Mouse (Mus musculus) right cerebral cortex, postnatal 10 days (tissue): ENCODE measurements at regions not wholly inside any gene's neighbourhood (a gene's known extent, or its start where the extent isn't known, plus 50 kb on each side); places are given as distances from the start of the nearest gene placed in this dataset.
"Not testable (repeated sequence)": the region's sequence is repeated elsewhere in the genome, so short reads cannot be mapped to it uniquely, and the experiment has no call there.

Experiments used
- DNase-seq, 2 experiments: peaks; one replicate each; pipeline ENCODE4 v3.0.0; 2021; ENCODE audit warnings: low spot score in 2 of 2

GRCm38 (mm10) chr13:75483157-75483915 lies 223.2 kb upstream of the Ell2 start:
- DNase-seq = not testable (repeated sequence)

DNA sequence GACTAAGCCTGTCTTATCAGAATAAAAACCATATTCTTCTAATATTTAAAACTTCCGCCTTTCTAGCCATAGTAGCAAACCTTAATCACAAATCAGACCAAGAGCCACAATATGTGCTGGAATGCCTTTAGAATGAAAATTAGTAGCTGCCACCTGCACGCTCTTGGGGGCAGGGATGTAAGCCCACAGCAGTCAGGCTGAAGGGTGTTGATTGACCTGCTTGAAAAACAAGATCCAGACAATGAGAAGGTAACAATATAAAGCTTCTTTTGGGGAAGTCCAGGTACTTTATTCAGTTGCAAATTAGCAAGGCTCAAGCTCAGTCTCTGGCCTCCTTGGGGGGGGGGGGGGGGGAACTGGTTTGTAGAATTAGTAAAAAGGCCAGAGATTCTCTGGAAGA lies 222.3 kb upstream of the Ell2 start:
- not testable (repeated sequence) for DNase-seq

DNA sequence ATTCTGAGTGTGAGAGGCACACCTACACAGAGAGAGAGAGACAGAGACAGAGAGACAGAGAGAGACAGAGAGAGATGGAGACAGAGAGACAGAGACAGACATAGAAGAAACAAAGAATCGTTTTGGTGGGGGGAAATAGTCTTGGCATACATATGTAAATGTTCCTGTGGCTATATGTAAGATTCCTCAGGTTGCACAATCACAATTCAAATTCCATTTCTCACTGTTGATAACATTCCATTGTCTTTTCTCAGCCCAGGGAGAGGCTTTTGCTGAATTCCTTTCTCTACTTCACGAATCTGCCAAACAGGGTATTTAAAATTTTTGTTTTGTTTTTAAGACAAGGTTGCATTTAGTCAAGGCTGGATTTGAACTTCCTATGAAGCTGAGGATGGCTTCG lies 205.0 kb upstream of the Ell2 start:
- no peak for DNase-seq

DNA sequence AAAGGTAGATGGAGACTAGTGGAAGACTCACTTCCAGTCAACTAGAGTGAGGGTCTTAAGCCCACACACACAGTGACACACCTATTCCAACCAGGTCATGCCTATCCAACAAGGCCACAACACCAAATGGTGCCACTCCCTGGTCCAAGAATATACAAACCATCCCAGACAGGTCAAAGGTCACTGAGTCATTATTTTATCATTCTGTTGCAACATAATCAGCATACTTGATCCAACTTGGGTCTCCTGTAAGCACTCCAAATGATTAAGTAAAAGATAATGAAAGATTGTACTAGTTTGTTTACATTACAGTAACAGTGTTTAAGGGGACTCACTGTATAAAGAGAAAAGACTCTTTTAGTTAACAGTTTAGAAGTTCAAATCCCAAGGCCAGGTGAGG lies 203.2 kb upstream of the Ell2 start:
- DNase-seq = no peak

GRCm38 (mm10) chr13:75514315-75515020 lies 192.1 kb upstream of the Ell2 start:
- DNase-seq = no peak

DNA sequence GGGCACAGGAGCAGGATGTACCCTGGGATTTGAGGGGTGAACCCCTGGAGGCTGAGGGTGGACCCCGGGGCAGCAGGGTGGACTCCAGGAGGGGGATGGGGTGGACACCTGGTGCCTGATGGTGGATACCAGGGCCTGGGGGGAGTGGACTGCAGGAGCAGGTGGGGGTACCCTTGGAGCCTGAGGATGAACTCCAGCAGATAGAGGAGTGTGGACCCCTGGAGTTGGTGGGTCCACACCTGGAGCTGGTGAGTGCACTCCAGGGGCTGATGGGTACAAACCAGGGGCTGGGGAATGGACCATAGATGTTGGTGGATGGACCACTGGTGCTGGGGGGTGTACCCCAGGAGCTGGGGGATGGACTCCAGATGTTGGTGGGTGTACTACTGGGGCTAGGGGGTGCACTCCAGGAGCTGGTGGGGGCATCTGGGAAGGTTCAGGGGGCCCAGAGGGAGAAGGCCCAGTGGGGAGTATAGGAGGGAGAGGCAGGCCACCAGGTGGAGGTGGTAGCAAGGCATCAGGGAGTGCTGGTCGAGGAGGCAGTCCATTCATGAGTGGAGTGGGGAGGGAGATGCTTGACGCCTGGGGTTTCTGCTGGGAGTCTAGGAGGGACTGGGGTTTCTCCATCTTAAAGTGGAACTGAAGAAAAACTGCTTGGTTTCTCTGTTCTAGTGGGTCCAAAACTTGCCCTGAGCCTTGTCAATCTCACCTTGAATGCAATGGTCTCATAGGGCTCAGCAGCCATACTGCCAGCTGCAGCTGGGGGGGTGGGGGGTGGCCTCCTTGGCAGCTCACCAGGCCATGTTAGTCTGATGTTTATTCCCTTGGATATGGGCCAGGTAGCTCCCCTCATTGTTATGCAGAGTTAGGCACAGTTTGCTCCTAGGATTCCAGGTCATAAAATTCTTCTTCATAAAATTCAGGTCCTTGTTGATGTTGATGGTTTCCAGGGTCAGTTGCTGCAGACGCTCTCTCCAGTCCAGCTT lies 183.0 kb upstream of the Ell2 start:
- DNase-seq = no peak

DNA sequence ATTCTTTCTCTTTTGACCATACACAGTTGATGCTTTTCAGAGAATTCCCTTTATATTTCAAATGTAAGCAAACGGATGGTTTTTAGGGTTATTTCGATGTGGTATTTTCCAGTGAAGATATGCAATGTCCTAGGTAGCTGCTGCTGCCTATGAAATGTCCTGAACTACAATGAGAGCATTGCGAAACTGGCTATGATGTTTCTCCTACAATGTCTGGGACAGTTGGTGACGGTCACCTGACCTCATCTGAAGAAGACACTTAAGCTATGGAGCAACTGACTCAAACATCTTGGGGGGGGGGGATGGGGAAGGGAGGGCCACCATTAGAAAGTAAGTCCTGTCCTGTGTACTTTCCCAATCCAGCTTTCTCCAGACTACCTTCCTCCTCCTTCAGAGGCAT lies 182.1 kb upstream of the Ell2 start:
- DNase-seq = no peak

DNA sequence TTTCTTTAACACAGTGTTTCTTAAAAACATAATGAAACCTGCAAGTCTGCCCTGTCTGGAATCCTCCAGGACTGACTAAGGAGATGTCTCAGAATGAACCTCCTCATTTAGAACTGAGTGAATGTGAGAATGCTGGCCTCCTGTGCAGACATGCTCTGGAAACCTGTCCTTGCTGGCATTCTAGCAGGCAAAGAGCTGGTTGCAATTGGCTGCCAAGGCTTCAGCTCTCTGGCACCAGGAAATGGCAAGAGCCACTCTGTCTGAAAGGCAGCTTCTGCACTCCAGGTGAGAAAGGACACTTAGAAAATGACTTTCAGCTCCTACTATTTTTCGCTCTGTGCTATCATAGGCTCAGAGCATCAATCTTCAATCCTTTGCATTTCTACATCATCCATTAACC lies 175.0 kb upstream of the Ell2 start:
- DNase-seq = no peak

DNA sequence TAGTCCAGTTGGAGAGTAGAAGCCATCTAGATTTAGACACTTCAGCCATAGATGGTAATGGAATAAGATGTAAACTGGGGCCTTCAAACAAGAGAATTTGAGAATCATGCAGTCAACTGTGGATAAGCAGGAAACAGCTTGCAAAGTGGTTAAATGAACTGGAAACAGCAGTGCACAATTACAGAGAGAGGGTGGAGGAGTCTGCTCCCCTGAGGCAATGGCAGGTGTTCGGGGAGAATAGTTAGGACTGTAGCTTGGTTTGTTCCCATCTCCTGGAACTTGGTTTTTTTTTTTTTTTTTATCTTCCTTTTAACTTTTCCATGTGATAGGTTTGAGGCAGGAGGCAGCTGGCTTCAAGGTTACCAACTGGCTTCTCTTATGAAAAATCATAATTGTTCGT lies 165.1 kb upstream of the Ell2 start:
- no peak for DNase-seq

GRCm38 (mm10) chr13:75542253-75542945 lies 164.2 kb upstream of the Ell2 start:
- no peak for DNase-seq

- DNase-seq = no peak
Measured at GRCm38 (mm10) chr13:75542946-75543327, 163.6 kb upstream of the Ell2 start.

GRCm38 (mm10) chr13:75543595-75543994 lies 163.0 kb upstream of the Ell2 start:
- no peak for DNase-seq

GRCm38 (mm10) chr13:75544728-75545127 lies 161.8 kb upstream of the Ell2 start:
- DNase-seq = no peak

GRCm38 (mm10) chr13:75547791-75548190 lies 158.8 kb upstream of the Ell2 start:
- no peak for DNase-seq

DNA sequence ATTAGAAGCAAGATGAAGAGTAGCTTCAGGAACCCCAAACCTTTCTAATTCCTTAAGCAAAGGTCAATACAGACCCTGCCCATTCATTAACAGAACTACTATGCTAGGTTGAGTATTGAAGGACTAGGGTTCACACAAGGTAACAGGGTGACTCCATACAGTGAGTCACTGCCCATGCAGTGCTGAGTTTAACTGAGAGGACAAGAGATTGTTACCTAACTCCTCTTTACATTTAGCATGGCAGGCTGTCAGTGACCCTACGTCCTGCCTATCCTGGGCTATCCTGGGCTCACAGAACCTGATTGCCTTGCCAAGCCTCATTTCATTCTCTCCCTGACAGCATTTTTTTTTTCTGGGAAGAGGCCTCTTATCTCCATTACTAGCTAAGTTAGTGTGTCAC lies 127.6 kb upstream of the Ell2 start:
- no peak for DNase-seq

GRCm38 (mm10) chr13:75590836-75591235 lies 115.7 kb upstream of the Ell2 start:
- no peak for DNase-seq

DNA sequence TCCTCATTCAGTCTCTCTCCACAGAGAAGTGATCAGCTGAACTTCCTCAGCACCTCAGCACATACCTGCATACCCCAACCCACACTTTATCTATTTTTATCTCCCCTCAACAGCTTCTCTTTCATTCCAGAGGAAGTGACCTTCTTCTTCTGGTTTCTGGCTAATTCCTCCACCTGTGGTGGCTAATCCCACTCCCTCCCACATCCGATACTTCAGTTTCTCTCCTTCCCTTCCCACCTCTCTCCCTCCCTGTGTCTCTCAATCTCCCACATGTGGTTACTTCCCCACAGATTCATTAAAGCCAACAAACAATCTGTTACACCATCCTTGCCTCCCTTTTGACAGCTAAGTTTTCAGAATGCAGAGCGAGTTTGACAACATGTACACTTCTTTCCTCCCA lies 109.7 kb upstream of the Ell2 start:
- DNase-seq = no peak

GRCm38 (mm10) chr13:75598186-75598585 lies 108.4 kb upstream of the Ell2 start:
- no peak for DNase-seq

GRCm38 (mm10) chr13:75598675-75599074 lies 107.9 kb upstream of the Ell2 start:
- DNase-seq = no peak

DNA sequence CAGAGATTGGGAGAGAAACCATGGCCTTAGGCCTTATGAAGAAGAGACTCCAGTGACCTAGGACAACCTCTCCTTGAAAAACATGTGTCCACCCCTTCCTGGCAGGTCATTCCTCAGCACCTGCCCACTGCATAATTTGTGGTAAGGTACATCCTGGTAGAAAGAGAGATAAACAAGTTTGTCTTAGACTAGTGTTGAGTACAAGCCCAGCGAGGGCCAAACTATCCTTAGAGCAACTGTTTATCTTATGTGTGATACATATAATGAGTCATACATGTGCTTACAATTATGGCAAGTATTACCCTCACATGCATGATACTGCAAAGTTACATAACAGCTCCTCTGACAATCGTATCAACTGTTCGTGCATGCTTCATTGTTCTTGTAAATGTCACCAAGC lies 83.3 kb upstream of the Ell2 start:
- no peak for DNase-seq

DNA sequence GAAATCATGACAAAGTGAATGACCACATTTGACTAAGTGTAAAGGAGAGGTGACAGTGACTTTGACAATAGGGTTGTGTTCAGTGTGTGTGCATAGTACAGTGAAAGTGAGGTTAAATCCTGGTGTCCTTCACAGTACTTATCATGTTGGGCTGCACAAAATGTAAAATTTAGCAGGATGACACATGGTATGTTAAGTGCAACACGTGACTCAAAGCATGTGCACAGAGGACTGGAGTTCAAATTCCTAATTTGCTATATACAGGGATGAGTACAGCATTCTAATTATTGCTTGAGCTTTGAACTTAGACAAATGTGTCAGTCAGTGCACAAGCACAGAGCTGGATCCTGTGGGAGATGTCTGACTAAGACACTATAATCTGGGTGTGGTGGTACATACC lies 79.2 kb upstream of the Ell2 start:
- no peak for DNase-seq

DNA sequence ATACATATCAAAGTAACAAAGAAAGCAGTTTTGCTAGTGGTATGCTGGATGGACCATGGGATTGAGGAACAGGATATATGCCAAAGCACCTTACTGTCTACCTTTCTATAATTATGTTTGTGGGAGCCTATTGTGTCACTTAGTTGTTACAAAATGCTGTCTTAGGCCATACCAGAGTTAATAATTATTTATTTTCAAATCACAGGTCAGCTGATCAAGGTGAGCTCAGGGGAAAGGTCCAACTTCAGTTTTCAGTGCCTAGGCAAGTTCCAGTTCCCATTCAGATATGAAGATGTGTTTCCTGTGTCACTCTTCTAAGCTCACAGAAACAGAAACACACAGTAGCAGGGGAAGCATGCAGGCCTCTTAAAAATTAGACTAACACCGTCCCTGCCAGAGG lies 75.5 kb upstream of the Ell2 start:
- no peak for DNase-seq
